Mouse (Mus musculus) adrenal gland, postnatal 10 days (tissue): ENCODE measurements around the gene Gm26920. TPM values are rescaled to one million over a fixed set of nuclear protein-coding genes. Genes with fewer than 3 reads are reported as not detected.
"Not testable (repeated sequence)": the region's sequence is repeated elsewhere in the genome, so short reads cannot be mapped to it uniquely, and the experiment has no call there.

Experiments
- DNase-seq: peaks from one replicate; pipeline ENCODE4 v3.0.0; 2021; ENCODE audit warnings: mixed read lengths
- long read RNA-seq, 2 experiments: library from polyadenylated mRNA; stranded (forward); transcript quantifications; one replicate each; pipeline ENCODE4 v2.0.0; 2021
- total RNA-seq, 2 experiments: library from RNA; stranded (reverse); gene quantifications; 2 replicates each; pipeline ENCODE4 v1.2.3; 2021

The Gm26920 gene
- total RNA-seq: under 1 TPM; 0.63 to 0.73 TPM
- long read RNA-seq, experiment 1, partial matches to known transcripts: 0 of 1 reads
- long read RNA-seq, experiment 1, other reads (novel, unspliced or antisense): 1 of 1 reads
- long read RNA-seq, experiment 2: 0 reads

DNA sequence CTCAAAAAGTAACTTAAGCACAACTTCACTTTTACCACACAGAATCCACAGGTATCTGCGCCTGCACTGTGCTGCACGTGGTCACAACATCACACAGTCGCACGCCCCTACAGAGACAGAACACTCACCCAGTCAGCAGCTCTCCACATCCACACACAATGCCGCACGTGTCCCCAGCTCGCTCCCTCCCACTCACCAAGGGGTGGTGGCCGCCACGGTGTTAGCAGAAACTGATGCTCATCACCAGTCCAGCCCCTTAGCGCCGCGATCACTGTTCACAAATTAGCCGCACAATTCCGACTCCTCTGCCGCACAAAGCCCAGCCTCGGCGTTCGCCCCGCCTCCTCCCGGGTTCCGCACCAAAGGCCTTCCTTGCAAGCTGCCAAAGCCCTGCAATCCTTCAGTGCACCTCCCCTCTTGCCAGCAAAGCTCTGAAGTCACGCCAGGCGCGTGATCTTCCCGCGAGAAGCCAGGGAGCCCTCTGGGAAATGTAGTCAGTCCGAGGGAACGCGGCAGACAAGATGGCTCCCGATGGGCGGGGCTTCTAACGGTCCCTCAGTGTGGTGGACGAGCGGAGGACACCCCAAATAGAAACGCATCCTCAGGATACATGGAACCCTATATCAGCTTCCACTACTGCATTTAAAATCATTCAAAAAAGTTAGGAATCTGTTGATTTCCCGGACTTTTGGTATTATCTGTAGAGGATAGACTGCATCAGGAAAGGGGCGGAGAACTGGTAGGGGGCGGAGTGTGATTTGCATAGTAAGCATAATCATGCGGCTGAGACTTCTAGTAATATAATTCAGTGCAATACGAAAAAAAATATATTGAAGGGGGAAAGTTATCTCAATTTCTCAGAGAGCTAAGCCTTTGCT, at the start of gene Gm26920, which contains the start of gene Zfp566:
Gene Gm26920 (minus strand): TSS at position 319 of the 878 bp plus-strand sequence.
Gene Zfp566 (minus strand): TSS at position 436 of the 878 bp plus-strand sequence.
- peak; percentile 96 for DNase-seq

DNA sequence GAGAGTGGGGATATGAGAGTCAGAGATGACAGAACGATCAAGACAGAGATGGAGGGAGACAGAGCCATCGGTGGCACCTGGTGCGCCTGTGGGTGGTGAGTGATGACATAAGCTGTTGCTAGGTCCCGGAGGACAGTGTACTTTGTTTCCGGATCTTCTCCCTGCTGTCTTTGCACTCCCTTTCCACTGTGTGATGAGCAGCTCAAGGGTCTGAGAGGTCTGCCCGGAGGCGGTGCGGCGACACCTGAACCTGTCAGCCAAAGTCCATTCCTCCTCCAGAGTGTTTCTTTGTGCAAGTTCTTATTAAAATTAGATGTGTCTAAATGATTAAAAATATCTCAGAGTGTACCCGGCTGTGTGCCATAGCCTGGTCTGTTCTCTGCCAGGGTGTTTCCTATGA, 46.6 kb upstream of the Gm26920 start:
- DNase-seq: no peak

DNA sequence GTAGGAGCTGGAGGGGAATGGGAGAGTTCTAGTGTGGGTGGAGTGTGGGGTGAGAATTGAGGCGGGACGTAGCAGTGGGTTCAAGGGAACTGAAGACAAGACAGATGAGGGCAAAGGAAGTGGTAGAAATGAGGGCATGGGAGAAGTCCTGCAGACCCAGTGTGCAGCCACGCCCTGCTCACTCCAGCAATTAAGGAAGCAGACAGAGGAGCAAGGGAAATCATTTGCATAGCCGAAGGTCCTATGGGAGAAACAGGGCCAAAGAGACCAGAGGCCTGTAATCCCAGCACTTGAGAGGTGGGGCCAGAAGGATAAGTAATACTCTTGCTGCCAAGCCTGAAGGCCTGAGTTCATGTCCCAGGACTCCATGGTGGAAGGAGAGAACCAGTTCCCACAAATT, 42.2 kb upstream of the Gm26920 start:
- DNase-seq: no peak

DNA sequence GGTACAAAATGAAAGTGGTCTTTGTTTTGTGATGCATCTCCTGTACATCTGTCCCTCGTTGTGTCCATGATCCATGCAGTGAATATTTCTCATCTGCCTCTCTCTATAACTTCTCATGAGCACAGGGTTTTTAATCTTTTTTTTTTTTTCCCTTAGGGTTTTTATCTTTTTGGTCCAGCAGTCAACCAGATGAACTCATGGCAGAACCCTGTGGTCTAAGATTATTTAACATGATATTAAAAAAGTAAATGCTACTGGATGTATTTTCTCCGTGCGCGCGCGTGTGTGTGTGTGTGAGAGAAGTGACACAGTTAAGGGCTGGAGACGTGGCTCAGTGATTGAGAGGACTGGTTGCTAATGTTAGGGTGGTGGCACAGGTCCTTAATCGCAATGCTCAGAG, 39.7 kb upstream of the Gm26920 start:
- no peak for DNase-seq

DNA sequence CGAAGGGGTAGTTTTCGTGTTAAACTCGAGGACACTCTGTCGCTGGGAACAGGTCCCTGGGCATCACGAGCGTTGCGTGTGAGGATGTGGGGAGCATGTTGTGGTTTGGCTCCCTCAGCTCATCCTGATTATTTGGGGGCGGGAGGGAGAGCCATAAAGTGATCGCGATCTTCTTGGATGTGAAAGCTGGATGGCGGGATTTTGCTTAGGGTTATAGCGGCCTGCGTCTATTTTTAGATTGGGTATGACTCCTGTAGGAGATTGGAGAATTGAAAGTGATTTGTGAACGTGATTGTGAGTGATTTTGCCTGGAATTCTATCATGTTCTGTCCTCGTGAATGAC, 31.9 kb upstream of the Gm26920 start:
- no peak for DNase-seq

DNA sequence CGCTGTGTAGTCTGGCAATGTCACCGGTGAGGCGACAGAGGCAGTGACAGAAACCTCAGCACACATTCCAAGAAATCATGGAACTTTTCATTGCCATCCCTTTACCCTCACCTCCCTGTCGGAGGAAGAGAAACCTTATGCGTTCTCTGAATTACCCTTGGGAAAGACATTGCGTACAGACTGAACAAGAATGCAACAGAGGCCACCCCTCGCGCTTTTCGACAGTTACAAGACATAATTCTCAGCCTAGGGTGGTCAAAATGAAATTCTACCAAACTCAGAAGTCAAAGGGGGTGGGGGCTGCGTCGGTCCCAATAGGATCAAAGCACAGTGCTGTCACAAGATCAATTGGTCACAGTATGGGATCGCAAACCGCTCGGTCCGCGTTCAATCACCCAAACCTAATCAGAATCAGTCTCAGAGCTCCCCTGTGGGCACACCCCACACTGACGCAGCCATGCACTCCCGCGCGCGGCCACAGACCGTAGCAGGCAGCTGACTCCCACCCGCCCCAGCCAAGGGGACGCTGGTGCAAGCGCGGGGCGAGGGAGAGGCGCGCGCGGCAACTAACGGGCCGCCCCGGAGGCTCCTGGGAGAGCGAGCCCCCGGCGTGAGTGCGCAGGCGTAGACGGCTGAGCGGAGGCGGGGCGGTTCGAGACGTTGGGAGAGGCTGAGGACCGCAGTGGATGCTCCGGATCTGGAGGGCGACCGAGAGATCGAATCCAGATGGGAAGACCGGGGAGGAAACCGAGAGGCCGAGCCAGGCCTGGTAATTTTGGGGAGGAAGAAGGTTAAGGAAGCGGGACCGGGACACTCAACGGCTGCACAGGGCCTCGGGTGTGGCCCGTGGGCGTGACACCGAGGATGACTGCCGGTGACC, 31.3 kb upstream of the Gm26920 start, which contains the start of gene Zfp382:
Gene Zfp382 (plus strand): TSS at position 635 of the 880 bp plus-strand sequence.
- DNase-seq: peak; percentile 95

DNA sequence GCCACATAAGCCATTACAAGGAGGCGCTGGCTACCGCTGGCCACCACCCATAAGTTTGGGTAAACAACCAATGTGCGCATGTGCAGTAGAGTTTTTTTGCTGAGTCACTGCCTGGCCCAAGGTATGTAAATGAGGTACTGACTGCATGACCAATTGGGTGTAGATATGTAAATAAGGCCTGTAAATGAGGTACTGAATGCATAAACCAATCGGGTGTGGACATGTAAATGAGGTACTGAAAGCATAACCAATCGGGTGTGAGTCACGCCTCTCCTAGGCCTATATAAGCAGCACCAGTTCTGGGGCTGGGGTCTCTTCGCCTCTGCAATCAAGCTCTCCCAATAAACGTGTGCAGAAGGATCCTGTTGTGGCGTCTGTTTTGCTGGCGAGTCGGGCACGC, 27.7 kb upstream of the Gm26920 start:
- DNase-seq: not testable (repeated sequence)

DNA sequence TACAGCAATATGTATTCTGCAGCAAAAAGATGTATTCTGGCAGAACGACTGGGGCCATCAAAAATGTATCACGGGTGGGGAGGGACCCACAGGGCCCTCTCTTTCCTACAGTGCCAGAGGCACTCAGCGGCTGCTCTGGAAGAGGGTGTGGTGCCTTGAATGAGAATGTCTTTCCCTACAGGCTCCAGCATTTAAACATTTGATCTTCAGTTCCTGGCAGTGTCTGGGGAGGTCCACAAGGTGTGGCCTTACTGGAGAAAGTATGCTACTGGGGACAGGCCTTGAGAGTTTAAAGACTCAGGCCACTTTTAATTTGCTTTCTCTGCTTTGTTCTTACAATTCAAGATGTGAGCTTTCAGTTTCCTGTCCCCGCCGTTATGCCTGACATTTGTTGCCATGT, 25.9 kb upstream of the Gm26920 start:
- no peak for DNase-seq

DNA sequence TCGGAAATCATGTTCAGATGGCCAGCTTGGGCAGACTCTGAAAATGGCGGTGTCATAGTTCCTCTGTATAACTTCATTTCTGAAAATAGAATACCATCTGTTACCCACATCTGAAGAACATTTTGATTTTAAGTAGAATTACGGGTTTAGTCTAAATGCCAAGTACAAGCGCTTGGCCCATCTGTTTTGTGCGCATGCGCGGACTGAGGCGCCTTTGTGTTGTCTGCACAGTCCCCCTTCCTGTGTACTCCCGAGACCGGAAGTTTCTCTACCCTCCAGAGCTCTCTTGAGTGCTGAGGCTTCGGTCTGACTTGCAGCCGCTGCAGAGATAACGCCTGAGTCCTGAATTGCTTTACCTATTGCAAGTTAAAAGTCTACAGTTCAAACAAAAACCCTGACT, 9.1 kb upstream of the Gm26920 start:
- DNase-seq: no peak

DNA sequence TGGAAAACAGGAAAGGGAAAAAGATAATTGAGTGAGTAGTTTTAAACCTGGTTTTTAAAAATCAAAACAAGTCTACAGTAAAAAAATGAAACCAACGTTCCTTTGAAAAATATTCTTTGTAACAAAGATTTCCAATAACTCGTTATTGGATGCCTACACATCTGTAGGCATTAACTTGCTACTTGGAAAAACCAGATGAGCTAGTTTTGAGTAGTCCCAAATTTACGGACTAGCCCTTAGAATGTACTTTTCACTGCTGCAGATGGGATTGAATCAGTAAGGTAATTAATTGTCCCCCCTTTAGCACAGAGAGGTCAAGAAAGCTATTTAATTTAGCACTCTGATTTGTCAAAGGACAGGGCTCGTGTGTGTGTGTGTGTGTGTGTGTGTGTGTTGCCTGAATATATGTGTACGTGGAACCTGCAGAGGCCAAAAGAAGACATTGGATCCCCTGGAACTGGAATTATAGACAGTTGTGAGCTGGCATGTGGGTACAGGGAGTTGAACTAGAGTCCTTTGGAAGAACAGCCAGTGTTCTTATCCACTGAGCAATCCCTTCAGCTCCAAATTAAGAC, 5.4 kb upstream of the Gm26920 start:
- DNase-seq: peak; percentile 23

DNA sequence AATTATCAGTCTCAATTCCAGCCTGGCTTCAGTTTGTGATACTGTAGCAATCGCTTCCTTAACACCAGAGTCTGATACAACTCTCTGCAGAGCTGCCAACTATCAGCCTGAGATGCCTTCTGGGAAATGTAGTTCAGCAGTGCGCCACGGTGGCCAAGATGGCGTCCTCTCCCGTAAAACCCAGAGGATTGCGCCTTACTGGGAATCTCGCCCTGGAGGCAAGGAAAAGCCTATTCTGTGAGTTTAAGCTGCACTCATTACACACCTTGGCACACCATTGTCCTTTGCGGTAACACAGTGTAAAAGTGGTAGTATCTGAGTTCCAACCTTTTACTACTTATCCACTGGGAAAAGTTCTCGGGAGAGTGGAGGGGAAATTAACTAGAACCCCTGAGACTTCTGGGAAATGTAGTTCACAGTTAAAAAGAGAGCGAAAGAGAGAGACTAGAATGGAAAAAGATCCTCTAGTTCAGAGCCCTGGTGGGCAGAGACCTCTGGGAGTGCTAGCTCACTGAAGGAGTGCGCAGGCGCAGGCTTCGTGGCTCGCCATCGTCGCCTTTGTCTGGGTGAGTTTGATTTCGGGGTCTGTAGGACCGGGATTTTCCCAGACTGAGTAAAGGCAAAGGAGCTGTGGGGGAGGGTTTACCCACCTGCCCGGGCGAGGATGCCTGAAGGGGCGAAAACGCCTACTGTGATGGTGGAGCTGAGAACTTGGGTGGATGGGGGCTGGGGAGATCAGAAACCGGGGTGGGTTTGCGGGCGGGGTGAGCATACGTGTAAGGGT, 4.6 kb upstream of the Gm26920 start, which contains the start of gene Zfp260:
Gene Zfp260 (plus strand): TSS at position 132 of the 784 bp plus-strand sequence.
- peak; percentile 91 for DNase-seq

DNA sequence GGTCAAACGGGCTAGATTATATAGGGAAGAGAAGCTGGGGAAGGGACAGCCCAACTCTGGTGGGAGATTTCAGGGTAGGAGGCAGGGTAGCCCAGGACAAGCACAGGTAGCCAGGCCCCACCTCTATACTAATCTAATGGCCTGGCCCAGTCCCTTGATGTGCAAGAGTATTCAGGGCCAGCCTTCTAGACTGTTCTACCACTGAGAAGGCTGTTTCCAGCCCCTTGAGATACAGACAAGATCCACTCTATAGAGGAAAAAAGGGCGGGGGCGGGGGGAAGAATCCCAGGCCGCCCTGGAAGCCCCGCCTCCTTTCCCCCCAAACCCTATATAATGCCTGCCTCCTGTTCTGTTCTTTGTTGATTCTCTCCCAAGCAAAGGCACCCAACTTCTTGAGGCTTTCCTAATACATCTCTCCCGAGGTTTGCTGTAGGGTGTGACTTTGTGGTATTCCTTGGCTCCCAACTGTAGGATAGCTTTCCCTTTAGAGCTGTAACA, 3.8 kb upstream of the Gm26920 start:
- no peak for DNase-seq

DNA sequence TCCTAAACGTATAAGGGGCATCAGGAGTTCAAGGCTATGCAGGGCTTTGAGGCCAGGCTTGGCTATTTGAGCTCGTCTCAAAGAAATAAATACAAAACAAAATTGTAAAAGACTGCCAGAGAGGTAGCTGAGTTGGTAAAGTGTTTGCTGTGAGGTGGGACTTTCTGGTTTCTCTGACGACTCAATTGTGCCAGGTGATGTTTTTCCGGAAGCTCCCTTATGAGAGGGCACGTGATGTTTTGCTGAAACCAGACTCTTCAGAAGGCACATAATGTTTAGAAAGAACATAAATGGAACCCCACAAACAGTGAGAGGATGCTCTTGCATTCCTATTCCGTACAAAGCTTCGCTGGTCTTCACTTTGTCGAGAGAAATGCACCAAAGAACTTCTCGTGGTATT, 2.5 kb upstream of the Gm26920 start:
- DNase-seq: no peak

DNA sequence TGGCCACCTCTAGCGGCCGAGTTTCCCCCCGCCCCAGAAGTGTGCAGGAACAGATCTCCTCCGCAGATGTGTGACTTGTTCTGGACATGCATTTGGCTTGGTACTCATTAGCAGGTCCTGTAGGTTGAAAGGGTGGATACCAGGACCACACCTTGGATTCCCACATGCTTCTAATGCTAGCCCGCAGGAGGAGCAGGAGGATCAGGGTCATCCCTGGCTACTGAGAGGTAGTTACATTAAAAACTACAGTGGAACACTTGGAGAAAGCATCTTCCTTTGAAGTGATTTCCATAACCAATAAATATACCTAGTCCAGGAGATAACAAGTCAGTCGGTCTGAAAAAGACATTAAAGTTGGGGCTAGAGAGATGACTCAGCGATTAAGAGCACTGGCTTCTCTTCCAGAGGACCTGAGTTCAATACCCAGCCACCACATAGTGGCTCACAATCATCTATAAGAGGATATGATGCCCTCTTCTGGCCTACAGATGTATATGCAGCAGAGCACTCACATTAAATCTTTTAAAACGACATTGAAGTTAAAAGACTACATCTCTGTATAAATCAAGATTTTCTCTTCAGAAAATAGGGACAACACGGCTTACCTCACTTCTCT, 868 bp upstream of the Gm26920 start:
- no peak for DNase-seq

DNA sequence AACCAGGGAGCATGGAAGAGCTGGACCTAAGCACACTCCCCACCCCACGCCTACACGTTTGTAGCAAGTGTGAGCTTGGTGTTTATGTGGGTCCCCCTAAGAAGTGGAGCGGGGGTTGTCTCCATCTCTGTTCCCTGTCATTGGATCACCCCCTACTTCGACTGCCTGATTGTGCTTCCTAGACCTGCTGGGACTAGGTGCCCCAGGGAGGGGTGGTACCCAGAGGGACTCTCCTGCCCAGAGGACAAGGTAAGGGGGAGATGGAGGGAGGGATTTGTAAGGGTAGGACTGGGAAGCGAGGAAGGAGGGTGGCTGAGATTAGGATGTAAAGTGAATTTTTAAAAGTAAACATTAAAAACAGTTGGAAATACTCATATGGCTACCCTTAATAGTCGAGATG, 805 bp downstream of the Gm26920 start:
- DNase-seq: no peak

DNA sequence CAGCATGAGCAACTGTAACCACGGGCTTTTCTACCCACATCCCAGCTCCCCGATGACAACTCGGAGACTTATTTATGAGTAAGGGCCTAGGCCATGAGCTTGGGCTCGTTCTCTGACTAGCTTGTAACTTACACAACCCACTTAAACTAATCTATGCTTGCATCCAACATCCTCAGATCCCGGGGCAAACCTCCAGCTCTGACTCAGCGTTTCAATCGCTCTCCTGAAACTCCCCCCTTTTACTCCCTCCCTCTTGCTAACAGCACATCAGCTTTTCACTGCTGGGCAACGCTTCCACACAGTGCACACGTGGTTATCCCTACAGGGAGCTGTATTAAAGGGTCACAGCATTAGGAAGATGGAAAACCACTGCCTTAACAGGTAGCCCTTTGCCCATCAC, 3.7 kb downstream of the Gm26920 start:
- DNase-seq: no peak

DNA sequence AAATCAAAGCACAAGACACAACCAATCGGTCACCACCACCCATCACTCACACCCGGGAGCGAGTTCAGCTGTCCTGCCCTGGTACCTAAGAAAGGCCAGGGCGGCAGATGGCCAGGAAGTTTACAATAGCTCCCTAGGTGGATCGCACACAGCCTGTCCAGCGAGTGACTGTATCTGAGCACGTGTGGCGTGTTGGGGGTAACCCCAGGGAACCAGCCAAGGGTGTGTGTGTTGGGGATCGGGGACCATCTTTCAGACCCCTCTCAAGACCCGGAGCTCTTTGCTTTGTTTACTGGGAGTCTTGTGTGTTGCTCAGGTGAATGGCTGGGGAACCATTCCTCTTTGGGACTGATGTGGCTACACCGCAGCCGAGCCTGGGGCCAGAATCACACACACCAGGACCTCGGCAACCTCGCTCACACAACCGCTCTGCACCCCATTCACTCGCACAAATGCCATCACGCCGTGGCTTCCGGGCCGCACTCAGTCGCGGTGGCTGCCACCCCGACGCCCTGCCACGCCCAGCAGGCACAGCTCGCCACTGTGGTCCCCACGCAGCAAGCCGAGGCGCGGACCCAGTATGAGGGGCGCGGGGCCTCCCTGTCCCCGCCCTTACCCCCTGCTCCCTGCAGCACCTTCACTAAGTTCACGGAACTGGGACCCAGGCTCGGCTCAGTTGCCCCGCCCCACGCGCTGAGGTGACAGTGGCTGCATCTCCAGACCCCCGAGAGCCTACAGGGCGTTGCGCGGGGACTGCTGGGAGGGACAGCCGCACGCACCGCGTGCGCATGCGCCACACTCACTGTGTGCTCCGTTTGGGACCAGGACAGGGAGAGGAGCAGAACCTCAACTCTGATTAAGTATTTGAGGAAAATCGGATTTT, 17.8 kb downstream of the Gm26920 start, which contains the start of gene Zfp82:
Gene Zfp82 (minus strand): TSS at position 755 of the 883 bp plus-strand sequence.
- DNase-seq: peak; percentile 88

DNA sequence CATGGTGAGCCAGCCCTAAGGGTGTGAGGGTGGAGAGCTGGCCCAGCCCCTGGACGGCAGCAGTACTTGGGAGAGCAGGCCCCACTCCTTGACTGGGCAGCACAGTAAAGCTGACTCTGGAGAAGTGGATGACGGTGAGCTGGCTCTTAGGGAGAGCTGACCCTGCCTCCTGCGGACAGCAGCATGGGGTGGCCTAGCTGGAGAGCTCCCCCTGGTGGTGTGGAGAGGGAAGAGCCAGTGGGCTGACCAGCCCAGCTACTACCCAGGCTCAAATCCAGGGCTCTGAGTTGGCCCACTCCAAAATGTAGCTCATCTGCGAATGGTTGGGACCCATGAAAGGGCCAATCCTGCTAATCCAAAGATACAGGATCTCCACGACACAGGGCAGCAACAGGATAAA, 25.6 kb downstream of the Gm26920 start:
- DNase-seq: no peak

DNA sequence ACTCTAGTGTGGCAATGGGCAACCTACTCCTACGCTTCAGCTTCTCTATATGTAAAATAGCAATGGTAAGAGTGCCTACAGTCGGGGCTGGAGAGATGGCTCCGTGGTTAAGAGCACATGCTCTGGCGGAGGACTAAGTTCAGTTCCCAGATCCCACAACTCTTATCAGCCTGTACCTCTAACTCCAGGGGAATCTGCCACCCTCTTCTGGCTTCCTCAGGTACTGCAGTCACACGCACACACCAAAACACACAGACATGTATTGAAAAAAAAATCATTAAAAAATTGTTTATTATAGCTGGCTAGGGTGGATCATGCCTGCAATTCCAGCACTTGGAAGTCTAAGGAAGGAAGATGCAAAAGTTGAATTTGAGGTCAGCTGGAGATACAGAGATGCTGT, 27.7 kb downstream of the Gm26920 start:
- peak; percentile 12 for DNase-seq

DNA sequence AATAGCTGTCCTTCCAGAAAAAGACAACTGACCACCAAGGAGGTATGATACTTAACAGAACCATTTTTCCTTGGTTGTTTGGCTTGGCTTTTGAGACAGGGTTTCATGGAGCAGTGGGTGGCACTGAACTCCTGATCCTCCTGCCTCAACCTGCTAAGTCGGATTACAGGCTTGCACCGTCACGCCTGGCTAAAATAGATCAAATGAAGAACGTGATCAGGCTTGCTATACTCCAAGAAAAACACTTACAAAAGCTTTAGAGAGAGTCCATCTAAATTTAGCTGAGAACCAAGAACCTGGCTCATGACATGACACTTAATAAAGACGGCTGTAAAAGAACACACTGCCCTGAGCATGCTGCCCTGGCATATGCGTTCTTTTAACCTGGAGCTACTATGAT, 29.9 kb downstream of the Gm26920 start:
- DNase-seq: no peak
